Mouse (Mus musculus) B cell, adult 67 days (primary cell): Measurements from ENCODE around the gene Cep68. TPM values are rescaled to one million over a fixed set of nuclear protein-coding genes. Genes with fewer than 3 reads are reported as not detected.

Experiments used
- total RNA-seq, 2 experiments: library from RNA; stranded (reverse); gene quantifications; 4 replicates each; pipeline ENCODE4 v1.2.4; 2023

Cep68 gene
- 10 to 100 TPM; 43.2 to 45.6 TPM for total RNA-seq

DNA sequence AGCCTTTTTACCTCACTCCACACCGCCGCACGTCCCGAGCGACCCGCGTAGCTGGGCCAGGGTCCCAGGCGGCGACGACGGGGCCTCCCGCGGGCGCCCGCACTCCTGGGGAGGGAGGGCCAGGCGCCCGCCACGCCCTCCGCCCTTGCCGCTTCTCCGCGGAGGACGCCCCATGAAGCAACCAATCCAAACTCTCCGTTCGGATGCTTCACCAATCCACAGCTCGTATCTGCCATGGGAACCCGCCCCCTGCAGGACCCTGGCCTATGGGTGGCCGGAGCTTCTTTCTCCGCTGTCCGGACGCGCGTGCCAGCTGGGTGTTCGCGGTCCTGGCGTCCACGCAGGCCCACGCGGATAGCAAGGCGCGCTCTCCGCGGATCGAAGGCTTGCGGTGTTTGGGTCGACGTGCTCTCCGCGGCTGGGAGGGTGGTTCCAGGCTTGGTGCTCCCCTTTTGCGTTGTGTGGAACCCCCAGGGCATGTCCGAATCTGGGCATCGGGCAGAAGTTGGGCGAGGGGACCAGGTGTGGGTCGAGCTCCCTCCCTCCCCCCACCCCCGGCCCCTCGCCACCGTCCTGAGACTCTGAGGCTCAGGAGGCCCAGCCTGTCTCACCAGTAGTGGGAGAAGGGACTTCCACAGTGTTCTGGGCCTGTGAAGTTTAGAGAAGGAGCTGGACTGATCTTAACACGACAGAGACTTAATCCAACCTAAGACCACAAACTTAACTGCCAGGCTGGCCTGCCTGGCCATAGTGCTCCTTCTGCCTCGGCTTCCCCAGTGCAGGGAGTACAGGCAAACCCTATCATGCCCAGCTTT is at the start of gene Cep68:
Gene Cep68, minus strand, starts transcription at position 134 of the 815 bp plus-strand sequence.

DNA sequence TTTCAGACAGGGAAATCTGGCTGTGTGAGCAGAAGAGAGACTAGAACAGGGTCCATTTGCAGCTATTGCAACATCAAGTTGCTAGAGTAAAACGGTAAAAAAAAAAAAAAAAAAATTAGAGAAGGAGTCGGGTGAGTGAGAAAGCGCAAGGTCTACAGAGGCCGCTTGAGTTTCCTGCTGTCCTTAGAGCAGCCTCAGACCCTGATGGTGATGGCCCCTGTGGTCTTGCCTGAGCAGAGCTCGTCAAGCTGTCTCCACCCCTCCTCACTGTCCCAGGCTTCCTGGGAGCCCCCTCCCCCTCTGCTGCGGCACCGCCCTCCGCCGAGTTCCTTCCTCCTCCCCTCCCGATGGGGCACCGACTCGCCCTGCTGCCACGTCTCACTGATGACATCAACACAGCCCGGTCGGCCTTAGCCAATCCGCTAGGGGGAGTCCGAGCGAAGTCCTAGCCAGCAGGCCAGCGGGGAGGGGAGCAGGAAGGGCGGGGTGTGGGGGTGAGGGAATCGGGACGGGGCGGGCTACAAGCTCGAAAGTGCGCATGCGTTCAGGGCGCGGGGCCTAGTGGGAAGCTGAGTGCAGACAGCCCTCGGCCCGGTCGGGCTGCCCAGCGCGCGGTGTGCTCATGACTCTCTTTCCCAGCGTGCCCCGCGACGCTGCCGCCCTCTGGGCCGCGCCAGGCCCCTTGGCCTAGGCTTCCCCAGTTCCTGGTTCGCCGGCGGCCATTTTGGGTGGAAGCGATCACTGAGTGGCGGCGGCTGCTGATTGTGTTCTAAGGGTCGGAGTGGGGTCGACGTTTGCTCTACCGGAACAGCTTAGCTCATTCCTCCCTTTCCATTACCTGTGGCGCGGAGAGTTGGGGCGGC is 48.3 kb downstream of the Cep68 start, which contains the start of gene Rab1a:
Gene Rab1a, plus strand, starts transcription at position 720 of the 863 bp plus-strand sequence.

Other genes with a start within 250 kb of the Cep68 start
- 100 to 1,000 TPM; 322 to 326 TPM for gene Actr2, start 136.5 kb downstream of the Cep68 start, total RNA-seq
- 10 to 100 TPM; 74.5 to 91.1 TPM for gene Rab1a, start 48.0 kb downstream of the Cep68 start, total RNA-seq
- gene Slc1a4, start 83.3 kb upstream of the Cep68 start, total RNA-seq = under 1 TPM; 0.61 to 0.83 TPM